Mouse (Mus musculus): ENCODE results near the gene Nr2c1. TPM values are rescaled to one million over a fixed set of nuclear protein-coding genes. Genes with fewer than 3 reads are reported as not detected.
A peak's percentile ranks its signal among the peaks of the same experiment; 100 is the strongest.

The Nr2c1 gene
- polyA plus RNA-seq, 1 experiment from 2014 or later: 9.8 TPM

DNA sequence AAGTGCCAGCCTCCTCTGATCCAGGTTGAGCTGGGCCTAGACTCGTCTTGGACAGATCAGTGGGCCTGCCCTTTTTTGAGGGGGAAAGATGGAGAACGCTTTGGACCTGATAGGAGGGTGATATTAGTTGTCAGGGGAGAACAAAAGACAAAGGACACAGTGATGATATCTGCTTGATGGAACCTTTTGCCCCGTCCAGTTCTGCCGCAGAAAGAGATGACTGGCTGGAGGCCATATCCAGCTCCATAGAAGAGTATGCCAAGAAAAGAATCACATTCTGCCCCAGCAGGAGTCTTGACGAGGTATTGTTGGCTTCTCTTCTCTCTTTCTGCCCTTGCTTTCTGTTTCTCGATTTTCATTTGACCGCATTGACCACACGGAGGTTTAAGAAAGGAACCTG lies 14.7 kb upstream of the Nr2c1 start:
- H3K27ac ChIP-seq (ENCODE audit: low read length): no peak overlapping the region
- no peaks in the 10 kb centered on the region for H3K9me3 ChIP-seq (ENCODE audit: control insufficient read depth, low read length)
- no peak overlapping the region for H3K4me3 ChIP-seq (ENCODE audit: low read length)
- no peak overlapping the region for H3K9ac ChIP-seq (ENCODE audit: low read length)
- H3K4me1 ChIP-seq (replicated peaks; ENCODE audit: control insufficient read depth, insufficient read depth, low read length): peaks cover 17% of the 10 kb centered on the region
- WGBS: 67% methylated on average over 8 of the region's 8 CpGs
- no peak overlapping the region for H3K4me2 ChIP-seq (ENCODE audit: low read depth, low read length)
- H3K36me3 ChIP-seq (ENCODE audit: control insufficient read depth, insufficient read depth, low read length): no peaks in the 10 kb centered on the region
- H3K27me3 ChIP-seq (ENCODE audit: control insufficient read depth, insufficient read depth, low read depth, low read length): no peaks in the 10 kb centered on the region
- 0 out of 2 replicates have a peak, but pooled peaks have one; percentile 2 for ATAC-seq (ENCODE audit: low read depth)

- H3K36me3 ChIP-seq (ENCODE audit: control insufficient read depth, insufficient read depth, low read length): no peaks in the 10 kb centered on the region
- H3K27me3 ChIP-seq (ENCODE audit: control insufficient read depth, insufficient read depth, low read depth, low read length): no peaks in the 10 kb centered on the region
- H3K4me2 ChIP-seq (ENCODE audit: low read depth, low read length): no peak overlapping the region
- peaks cover 12% of the 10 kb centered on the region for H3K4me1 ChIP-seq (replicated peaks; ENCODE audit: control insufficient read depth, insufficient read depth, low read length)
- H3K27ac ChIP-seq (ENCODE audit: low read length): no peak overlapping the region
- H3K9ac ChIP-seq (ENCODE audit: low read length): no peak overlapping the region
- no peaks in the 10 kb centered on the region for H3K9me3 ChIP-seq (ENCODE audit: control insufficient read depth, low read length)
- no peak overlapping the region for H3K4me3 ChIP-seq (ENCODE audit: low read length)
- 87% methylated on average over 7 of the region's 7 CpGs for WGBS
- ATAC-seq (ENCODE audit: low read depth): no peak
Measured at GRCm38 (mm10) chr10:94133674-94134073, 14.1 kb upstream of the Nr2c1 start.

DNA sequence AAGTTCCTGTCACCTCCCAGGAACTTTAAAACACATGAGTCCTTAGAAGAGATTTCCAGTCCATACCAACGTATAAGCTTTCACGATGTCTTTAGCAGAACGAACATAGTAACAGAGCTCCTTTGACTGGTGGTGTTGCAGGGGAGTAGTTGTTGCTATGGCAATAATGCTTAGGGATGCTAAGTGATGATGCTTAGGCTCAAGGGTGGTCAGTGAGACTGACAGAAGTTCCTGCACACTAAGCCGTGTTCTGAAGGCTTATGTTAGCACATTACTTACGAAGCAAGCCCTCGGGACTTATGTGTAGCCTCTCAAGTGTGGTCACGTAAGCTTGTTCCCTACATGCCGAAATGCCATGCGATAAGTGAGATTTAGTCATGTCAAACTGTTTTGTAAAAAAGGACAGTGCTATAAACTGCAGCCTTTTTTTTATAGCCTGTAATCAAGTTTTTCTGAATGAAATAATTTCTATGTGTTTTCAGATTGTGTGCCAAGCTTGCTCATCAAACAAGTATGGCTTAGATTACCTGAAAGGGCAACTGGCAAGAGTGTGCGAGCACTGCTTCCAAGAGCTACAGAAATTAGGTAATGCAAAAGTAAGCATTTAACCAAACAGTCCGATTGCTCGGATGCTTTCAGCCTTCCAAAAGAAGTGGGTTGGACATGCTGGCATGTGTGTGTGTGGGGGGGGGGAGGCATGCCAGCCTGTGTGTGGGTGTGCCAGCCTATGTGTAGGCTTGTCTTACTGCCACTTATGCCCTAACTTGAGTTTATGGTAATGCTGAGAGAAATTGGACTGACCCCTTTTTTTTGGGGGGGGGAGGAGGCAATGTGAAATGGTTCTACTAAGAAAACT lies 13.1 kb upstream of the Nr2c1 start:
- no peak overlapping the region for H3K9ac ChIP-seq (ENCODE audit: low read length)
- no peaks in the 10 kb centered on the region for H3K36me3 ChIP-seq (ENCODE audit: control insufficient read depth, insufficient read depth, low read length)
- H3K4me3 ChIP-seq (ENCODE audit: low read length): no peak overlapping the region
- ATAC-seq (ENCODE audit: low read depth): no peak
- 89% methylated on average over 12 of the region's 12 CpGs for WGBS
- no peaks in the 10 kb centered on the region for H3K9me3 ChIP-seq (ENCODE audit: control insufficient read depth, low read length)
- peaks cover 5% of the 10 kb centered on the region for H3K4me1 ChIP-seq (replicated peaks; ENCODE audit: control insufficient read depth, insufficient read depth, low read length)
- H3K27ac ChIP-seq (ENCODE audit: low read length): no peak overlapping the region
- no peak overlapping the region for H3K4me2 ChIP-seq (ENCODE audit: low read depth, low read length)
- H3K27me3 ChIP-seq (ENCODE audit: control insufficient read depth, insufficient read depth, low read depth, low read length): no peaks in the 10 kb centered on the region

DNA sequence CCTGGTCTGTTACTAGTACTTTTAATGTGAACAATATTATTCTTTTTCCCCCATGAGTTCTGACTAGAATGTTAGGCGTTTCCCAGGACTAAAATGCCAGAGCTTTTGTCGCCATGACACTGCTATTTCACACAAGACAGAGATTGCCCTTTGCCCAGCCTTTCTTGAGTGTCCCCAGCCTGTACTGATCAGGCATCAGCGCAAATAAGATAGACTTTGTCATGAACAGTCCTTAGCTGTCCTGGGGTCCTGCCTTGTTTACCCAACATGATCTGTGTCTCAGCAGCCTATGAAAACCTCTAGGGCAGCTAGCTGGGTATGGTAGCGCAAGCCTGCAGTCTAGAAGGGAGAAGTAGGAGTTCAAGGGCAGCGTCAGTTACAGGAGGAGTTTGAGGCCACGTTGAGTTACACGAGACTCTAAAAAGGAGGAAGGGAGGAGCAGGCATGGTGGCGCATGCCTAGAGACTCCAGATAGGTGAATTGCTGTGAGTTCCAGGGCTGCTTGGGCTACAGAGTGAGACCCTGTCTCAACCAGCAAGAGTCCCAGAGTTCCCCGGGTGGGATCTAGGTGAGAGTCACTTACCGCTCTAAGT lies 8.8 kb upstream of the Nr2c1 start:
- Histone ChIP-seq H3K4me2 (ENCODE audit: low read depth, low read length) (no peak overlapping the region), H3K27ac (ENCODE audit: low read length) (no peak overlapping the region), H3K27me3 (ENCODE audit: control insufficient read depth, insufficient read depth, low read depth, low read length) (no peaks in the 10 kb centered on the region), H3K4me3 (ENCODE audit: low read length) (no peak overlapping the region), H3K9me3 (ENCODE audit: control insufficient read depth, low read length) (no peaks in the 10 kb centered on the region), H3K36me3 (ENCODE audit: control insufficient read depth, insufficient read depth, low read length) (no peaks in the 10 kb centered on the region), H3K9ac (ENCODE audit: low read length) (no peak overlapping the region), H3K4me1 (replicated peaks; ENCODE audit: control insufficient read depth, insufficient read depth, low read length) (no peaks in the 10 kb centered on the region)
- no peak for ATAC-seq (ENCODE audit: low read depth)
- 85% methylated on average over 10 of the region's 10 CpGs for WGBS

- no peak overlapping the region for H3K27ac ChIP-seq (ENCODE audit: low read length)
- H3K9me3 ChIP-seq (ENCODE audit: control insufficient read depth, low read length): no peaks in the 10 kb centered on the region
- H3K9ac ChIP-seq (ENCODE audit: low read length): no peak overlapping the region
- no peaks in the 10 kb centered on the region for H3K27me3 ChIP-seq (ENCODE audit: control insufficient read depth, insufficient read depth, low read depth, low read length)
- 79% methylated on average over 3 of the region's 3 CpGs for WGBS
- no peak overlapping the region for H3K4me3 ChIP-seq (ENCODE audit: low read length)
- H3K4me2 ChIP-seq (ENCODE audit: low read depth, low read length): no peak overlapping the region
- peaks cover 4% of the 10 kb centered on the region for H3K4me1 ChIP-seq (replicated peaks; ENCODE audit: control insufficient read depth, insufficient read depth, low read length)
- ATAC-seq (ENCODE audit: low read depth): no peak
- no peaks in the 10 kb centered on the region for H3K36me3 ChIP-seq (ENCODE audit: control insufficient read depth, insufficient read depth, low read length)
Measured at GRCm38 (mm10) chr10:94140227-94140931, 7.4 kb upstream of the Nr2c1 start.

- H3K4me1 ChIP-seq (replicated peaks; ENCODE audit: control insufficient read depth, insufficient read depth, low read length): peaks cover 4% of the 10 kb centered on the region
- no peak overlapping the region for H3K4me2 ChIP-seq (ENCODE audit: low read depth, low read length)
- H3K36me3 ChIP-seq (ENCODE audit: control insufficient read depth, insufficient read depth, low read length): no peaks in the 10 kb centered on the region
- H3K4me3 ChIP-seq (ENCODE audit: low read length): no peak overlapping the region
- no peak overlapping the region for H3K9ac ChIP-seq (ENCODE audit: low read length)
- no peaks in the 10 kb centered on the region for H3K27me3 ChIP-seq (ENCODE audit: control insufficient read depth, insufficient read depth, low read depth, low read length)
- H3K27ac ChIP-seq (ENCODE audit: low read length): no peak overlapping the region
- no peak for ATAC-seq (ENCODE audit: low read depth)
- 93% methylated on average over 3 of the region's 3 CpGs for WGBS
- H3K9me3 ChIP-seq (ENCODE audit: control insufficient read depth, low read length): no peaks in the 10 kb centered on the region
Measured at GRCm38 (mm10) chr10:94142427-94142826, 5.4 kb upstream of the Nr2c1 start.

- Histone ChIP-seq H3K4me1 (replicated peaks; ENCODE audit: control insufficient read depth, insufficient read depth, low read length) (peaks cover 9% of the 10 kb centered on the region), H3K4me3 (ENCODE audit: low read length) (no peak overlapping the region), H3K9ac (ENCODE audit: low read length) (no peak overlapping the region), H3K27me3 (ENCODE audit: control insufficient read depth, insufficient read depth, low read depth, low read length) (no peaks in the 10 kb centered on the region), H3K9me3 (ENCODE audit: control insufficient read depth, low read length) (no peaks in the 10 kb centered on the region), H3K27ac (ENCODE audit: low read length) (0 out of 2 replicates have a peak overlapping the region, but pooled peaks have one; percentile 6), H3K36me3 (ENCODE audit: control insufficient read depth, insufficient read depth, low read length) (no peaks in the 10 kb centered on the region), H3K4me2 (ENCODE audit: low read depth, low read length) (no peak overlapping the region)
- WGBS: 41% methylated on average over 5 of the region's 5 CpGs
- peak; percentile 40; the same call in 1 of the 2 replicates for ATAC-seq (ENCODE audit: low read depth)
Measured at GRCm38 (mm10) chr10:94144581-94144980, 3.2 kb upstream of the Nr2c1 start.

GRCm38 (mm10) chr10:94147391-94147755 lies 450 bp upstream of the Nr2c1 start:
- peak; percentile 34; the same call in 1 of the 2 replicates for ATAC-seq (ENCODE audit: low read depth)
- no peaks in the 10 kb centered on the region for H3K9me3 ChIP-seq (ENCODE audit: control insufficient read depth, low read length)
- no peaks in the 10 kb centered on the region for H3K27me3 ChIP-seq (ENCODE audit: control insufficient read depth, insufficient read depth, low read depth, low read length)
- H3K9ac ChIP-seq (ENCODE audit: low read length): peak overlapping the region; percentile 95
- peak overlapping the region; percentile 89 for H3K4me3 ChIP-seq (ENCODE audit: low read length)
- WGBS: 6% methylated on average over 8 of the region's 8 CpGs
- H3K4me2 ChIP-seq (ENCODE audit: low read depth, low read length): peak overlapping the region; percentile 71
- peak overlapping the region; percentile 96 for H3K27ac ChIP-seq (ENCODE audit: low read length)
- no peaks in the 10 kb centered on the region for H3K36me3 ChIP-seq (ENCODE audit: control insufficient read depth, insufficient read depth, low read length)
- H3K4me1 ChIP-seq (replicated peaks; ENCODE audit: control insufficient read depth, insufficient read depth, low read length): peaks cover 17% of the 10 kb centered on the region

GRCm38 (mm10) chr10:94151488-94151887 lies 3.7 kb downstream of the Nr2c1 start:
- Histone ChIP-seq H3K4me3 (ENCODE audit: low read length) (no peak overlapping the region), H3K4me2 (ENCODE audit: low read depth, low read length) (no peak overlapping the region), H3K9me3 (ENCODE audit: control insufficient read depth, low read length) (no peaks in the 10 kb centered on the region), H3K27me3 (ENCODE audit: control insufficient read depth, insufficient read depth, low read depth, low read length) (no peaks in the 10 kb centered on the region), H3K4me1 (replicated peaks; ENCODE audit: control insufficient read depth, insufficient read depth, low read length) (peaks cover 13% of the 10 kb centered on the region), H3K27ac (ENCODE audit: low read length) (no peak overlapping the region), H3K9ac (ENCODE audit: low read length) (no peak overlapping the region), H3K36me3 (ENCODE audit: control insufficient read depth, insufficient read depth, low read length) (no peaks in the 10 kb centered on the region)
- 48% methylated on average over 4 of the region's 4 CpGs for WGBS
- ATAC-seq (ENCODE audit: low read depth): no peak

Measured in lung, embryonic 16.5 days (tissue).